Mouse (Mus musculus) layer of hippocampus, adult 11-12 months (tissue): Measurements from ENCODE around the gene Mthfd1l.
A peak's percentile ranks its signal among the peaks of the same experiment; 100 is the strongest.
"Not testable (repeated sequence)": the region's sequence is repeated elsewhere in the genome, so short reads cannot be mapped to it uniquely, and the experiment has no call there.

Source experiments
- DNase-seq: peaks from one replicate; pipeline ENCODE4 v3.0.0; 2022; ENCODE audit warnings: low spot score

The Mthfd1l gene

DNA sequence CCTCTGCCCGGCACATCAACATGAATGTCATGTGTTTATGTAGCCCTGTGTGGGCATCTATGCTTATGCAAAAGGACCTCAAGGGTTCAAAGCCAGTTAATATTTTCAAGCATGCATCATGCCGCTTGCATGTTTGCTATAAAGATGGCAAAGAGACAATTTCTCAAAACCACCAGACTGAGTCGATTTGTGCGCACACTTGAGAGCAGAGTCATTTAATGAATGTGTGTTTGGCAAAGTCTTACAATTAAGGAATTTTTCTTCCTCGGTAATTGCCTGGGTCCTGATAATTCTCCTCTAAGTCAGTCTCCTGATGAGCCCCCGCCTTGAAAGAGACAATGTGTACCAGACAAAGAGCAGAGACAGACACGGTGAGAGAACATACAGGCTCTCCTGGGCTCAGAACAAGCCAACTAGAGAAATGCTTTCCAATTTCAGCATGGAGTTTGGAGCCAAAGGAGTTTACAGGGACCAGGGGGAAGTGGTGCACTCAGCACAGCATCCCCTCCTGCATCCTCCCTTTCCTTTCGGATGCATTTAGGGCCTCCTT is 186.7 kb downstream of the Mthfd1l start:
- DNase-seq = no peak

DNA sequence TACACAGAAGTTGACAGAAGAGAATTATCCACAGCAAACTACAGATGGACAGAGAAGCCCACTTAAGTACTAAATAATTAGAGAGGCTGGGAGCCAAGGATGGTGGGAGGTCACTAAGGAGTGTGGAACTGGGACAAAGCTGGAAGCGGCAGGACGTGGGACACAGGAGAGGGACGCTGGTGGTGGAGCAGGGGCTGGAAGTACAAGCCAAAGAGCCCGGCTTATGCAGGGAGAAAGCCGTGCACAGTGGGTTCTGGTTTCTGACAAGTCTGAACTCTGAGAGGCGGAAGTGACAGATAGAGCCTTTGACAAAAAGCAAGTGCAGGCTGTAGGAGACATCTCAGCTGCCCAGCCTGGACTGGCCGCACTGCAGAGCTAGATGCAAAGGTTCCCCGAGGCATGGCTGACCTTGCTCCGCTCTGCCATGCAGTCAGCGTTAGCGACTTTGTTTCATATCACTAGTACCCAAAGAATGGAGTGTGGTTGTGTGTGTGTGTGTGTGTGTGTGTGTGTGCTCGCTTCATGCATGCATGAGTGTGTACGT is 187.4 kb downstream of the Mthfd1l start:
- DNase-seq = no peak

DNA sequence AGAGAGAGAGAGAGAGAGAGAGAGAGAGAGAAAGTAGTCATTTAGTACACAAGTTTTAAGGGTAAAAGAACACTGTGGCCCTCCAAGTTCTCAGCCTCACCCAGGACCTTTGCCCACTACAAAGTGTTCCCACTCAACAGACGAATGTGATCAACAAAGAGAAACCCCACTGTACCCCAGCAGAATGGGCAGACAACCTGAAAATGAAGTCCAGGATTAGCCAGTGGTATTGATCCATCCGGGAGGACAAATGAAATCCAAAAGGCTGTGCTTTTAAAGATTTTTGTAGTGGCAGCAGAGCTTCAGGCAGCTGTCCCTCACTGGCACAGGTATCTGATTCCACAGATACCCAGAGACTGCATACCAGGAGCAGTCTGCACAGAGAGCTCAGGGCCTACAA is 189.1 kb downstream of the Mthfd1l start:
- DNase-seq = no peak

DNA sequence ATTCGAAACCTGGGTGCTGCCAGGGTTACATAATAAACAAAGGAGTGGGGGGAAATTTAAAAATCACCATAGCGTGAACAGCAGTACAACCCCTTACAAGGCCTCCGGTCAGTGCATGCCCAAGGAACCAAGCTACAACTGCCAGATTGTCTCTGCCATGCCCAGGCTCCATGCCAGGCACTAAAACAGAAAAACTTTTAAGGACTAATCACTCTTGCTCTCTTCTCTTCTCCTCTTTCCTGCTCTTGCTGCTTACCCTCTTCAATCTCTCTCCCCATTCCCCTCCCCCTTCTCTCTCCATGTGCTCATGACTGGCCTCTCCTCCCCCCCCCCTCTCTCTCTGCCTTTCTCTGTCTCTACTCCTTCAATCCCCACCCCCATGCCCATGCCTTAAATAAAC is 190.1 kb downstream of the Mthfd1l start:
- DNase-seq = no peak

DNA sequence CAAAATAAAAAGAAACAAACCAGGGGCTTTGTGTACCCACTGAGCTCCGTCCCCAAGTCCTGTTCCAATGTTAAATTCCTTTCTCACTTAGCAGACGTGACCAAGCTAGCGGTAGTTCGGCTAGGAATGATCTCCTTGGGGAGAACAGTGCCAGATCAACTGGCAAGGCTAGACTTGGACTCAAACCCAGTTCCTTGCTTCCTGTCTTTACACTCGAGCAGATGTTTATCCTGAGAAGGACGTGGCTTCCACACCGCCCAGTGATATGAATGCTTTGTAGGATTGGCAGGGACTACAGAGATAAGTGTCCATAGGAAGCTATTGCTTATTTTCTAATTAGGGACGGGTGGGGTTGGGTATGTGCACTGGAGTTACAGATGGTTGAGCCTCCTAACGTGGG is 191.8 kb downstream of the Mthfd1l start:
- DNase-seq = no peak

DNA sequence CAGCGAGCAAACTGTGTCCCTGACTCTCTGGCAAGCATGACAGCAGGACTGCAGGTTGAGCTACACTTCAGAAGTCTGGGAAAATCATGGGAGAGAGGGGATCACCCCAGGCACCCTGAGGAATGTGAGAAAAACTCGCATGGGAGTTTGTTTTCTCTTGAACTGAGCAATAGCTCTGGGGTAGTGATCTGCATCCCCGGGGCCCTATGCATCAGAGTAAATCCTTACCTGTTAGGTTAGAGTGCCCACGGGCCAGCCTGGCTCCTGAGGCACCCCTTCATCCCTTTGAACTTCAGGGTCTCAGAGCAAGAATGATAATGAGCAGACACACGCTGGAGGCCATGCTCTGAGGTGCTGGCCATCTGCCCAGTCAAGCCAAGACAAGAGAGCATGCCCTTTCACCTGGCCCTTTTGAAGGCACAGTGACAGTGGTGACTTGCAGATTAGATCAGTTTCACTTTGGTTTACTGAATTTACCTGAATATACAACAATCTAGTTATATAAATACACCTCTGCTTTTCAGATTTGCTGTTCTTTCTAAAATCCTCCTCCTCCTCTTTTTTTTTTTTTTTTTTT is 195.4 kb downstream of the Mthfd1l start:
- DNase-seq = no peak

DNA sequence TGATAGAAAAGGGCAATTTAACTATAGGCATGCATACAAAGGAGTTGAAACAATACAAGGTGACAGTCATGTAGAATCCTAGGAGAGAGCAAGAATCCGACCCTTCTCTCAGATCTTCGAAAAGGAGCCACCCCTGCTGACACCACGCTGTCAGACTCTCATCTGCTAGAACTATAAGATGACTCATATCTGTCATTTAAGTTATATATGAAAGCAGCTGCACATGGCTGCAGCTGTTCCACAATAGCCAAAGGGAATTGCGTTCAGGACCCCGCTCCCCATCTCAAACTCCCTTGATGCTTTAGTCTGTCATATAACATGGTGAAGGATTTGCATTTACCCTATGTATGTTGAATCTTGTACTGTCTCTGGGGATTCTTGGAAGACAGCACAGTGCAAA is 201.3 kb downstream of the Mthfd1l start:
- no peak for DNase-seq

DNA sequence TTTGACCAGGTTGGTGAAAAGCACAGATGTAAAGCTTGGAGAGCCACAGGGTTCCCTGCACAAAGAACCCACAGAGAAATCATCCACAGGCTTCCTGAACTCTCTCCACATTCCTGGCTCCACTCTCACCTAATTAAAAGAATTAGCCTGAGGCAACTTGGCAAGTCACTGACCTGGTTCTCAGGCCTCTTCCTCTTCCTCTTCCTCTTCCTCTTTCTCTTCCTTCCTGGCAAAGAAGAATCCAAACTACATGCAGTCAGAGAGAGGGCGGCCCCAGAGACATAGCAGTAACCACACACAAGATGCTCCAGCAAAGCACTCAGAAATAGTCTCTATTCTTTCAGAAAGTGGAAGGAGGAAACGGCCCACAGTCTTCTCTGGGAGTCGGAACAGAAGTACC is 201.8 kb downstream of the Mthfd1l start:
- DNase-seq = no peak

DNA sequence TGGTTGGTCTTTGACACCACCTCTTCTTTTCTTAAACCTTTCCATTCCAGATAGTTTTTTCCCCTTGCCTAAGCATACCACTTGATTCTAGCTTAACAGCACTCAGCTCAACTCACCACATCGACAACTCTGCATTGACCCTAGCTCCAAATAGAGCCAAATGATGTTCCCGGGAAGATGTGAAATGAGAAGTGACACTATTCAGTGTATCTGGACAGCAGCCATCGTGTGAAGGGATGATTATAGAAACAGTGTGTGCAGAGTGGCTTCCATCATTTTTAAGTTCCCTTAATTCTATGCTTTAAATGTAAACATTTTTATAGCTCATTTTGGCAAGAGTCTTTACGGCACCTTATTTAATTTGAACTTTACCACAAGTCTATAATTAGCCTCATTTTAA is 204.4 kb downstream of the Mthfd1l start:
- DNase-seq = no peak

DNA sequence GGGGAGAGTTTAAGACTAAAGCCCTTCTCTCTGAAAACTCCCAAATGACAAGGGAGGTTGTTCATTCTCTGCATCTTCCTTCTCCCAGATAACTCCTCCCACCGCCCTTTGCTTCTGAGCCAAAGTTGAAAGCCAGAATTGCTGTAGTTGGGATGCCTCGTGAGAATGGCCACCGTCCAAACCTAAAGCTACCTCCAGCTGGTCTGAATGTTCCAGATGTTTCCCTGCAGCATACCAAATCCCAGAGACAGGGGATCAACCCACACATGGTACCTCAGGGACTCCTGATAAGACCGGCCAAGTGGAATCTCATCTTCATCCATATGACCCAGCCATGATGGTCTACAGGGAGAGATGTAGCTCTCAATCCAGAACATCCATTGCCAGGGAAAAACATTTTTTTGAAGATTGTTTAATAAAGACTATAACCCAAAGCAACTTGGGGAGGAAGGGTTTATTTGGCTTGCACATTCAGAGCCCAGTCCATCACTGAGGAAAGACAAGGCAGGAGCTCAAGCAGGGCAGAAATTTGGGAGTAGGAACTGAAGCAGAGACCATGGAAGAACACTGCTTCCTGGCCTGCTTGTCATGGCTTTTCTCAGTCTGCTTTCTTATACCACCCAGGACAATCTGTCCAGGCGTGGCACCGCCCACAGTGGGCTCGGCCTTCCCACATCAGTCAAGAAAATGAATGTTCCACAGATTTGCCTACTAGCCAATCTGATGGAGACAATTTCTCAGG is 206.3 kb downstream of the Mthfd1l start:
- no peak for DNase-seq

DNA sequence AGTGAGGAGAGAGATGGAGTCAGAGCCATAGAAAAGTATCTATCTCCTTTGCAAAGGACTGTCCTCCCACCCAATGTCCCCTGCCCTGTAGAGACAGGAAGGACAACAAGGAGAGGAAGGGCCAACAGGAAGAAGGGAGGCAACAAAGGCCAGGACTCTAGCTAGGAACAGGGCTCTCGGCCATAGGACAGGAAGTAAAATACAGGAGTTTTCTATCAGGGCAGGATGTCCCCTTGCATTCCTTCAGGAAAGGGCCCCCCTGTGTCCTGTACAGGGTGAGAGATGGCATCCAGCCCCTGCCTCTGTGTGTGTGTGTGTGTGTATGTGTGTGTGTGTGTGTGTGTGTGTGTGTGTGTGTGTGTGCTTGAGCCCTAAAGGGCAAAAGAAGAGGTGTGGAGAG is 209.0 kb downstream of the Mthfd1l start:
- no peak for DNase-seq

DNA sequence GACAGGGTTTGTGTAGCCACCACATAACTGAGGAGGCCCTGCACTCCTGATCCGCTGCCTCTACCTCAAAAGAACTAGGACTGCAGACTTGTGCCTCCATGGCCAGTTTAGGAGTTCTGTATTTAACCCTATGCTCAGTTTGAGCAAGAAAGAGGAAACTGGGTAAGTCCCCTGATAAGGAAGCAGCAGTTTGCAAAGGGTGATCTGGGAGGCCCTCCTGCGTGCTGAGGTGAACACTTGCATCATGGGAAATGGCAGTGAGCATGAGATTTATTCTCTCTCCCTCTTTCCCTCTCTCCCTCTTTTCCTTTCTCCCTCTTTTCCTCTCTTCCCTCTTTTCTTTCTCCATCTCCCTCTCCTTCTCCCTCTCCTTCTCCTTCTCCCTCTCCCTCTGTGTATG is 209.5 kb downstream of the Mthfd1l start:
- no peak for DNase-seq

DNA sequence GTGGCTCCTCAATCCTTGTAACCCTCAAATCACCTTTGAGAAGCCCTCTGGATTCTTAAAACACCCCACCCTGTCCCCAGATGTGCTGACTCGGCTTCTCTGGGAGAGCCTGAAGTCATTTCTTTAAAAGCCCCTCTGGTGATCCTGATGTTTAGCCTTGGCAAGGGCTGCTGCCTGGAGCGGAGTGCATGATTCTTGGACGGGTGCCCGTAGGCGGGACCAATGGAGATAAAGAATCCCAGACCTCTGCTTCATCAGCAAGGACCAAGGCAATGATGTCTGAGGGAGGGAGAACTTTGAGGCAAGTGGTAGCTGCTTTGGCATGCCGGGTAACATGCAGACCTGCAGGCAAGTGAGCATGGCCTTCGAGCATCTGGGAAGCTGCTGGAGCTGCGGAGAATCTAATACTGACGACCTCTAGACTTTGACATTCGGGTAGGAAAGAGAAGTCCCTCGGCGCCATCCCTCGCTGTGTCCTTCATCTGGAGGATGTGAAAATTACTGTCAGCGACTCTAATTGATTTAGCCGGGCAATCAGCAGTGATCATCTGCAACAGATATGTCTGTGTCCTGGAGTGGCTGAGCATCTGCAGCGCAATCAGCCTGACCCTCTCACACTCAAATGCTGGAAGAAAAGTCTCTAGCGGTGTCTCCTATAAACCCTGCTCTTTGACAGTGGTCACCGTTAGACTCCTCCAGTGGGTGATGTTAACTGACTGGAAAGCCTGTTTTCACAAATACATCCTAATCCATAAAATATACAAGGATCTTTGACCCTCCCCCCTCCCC is 215.9 kb downstream of the Mthfd1l start:
- DNase-seq = no peak

DNA sequence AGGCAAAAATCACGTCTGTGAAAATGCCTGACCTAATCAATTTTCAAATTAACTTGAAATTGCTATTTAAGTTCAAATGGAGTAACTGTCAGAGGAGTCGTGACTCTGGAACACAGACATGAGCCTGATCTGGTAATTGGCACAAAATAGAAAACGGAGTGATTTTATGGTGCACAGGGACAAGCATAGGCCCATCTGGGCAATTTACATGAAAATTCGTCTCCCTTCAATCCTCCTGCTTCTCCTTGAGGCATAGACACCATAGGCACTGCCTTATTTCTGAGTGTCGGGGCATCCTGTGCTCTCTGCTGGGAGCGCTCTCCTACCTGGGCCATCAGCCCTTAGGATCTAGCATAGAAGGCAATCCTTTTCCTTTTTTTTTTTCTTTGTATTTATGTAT is 216.5 kb downstream of the Mthfd1l start:
- no peak for DNase-seq

DNA sequence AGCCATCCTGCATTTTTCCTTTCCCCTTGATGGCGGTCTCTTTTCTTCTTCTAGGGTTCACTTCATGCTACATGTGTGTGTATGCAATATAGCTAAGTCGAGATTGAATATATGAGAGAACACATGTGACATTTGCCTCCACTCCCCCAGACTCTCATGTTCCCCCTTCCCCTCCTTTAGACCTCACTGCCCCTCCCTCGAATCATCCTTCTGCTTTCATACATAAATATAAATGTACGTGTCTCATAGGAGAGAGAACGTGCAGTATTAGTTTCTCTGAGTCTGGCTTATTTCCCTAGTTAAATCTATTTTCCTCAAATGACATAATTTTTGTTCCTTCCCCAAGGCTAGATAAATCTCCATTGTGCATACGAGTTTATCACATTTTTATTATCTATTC is 226.1 kb downstream of the Mthfd1l start:
- no peak for DNase-seq

DNA sequence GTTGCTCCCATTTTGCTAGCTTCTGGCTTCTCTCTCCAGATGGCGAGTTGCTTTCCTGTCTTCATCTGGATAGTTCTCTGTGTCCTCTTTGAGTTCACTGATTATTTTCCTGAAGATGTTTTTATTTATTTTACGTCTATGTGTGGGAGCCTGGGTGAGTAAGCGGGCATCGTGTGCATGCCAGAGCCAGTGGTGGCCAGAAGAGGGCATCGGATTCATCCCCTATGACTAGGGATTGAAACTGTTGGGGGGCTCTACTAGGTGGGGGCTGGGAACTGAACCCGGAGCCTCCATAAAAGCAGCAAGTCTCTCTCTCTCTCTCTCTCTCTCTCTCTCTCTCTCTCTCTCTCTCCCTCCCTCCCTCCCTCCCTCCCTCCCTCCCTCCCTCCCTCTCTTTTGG is 227.0 kb downstream of the Mthfd1l start:
- DNase-seq = no peak

DNA sequence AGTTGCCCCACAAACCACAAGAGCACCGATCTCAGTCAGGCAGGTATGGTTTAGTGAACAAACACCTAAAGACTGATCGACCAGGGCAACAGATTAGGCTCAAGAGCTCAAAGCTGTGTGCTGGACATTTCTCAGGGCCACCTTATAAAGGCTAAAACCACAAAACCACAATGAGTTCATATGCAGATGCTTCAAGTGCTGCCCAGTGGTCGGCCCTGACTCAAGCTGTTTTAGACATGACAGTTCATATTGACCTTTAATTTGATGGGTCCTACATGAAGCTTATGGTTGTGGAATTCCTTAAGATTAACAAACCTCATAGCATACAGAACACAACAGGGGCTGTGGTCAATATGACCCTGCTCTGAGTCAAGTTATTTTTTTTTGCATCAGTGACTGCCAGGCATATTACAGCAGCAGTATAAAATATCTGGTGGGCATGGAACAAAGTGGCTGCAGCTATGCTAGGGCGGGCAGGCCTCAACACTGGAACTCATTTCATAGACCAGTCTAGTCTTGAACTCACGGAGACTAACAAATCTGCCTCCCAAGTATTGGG is 227.7 kb downstream of the Mthfd1l start:
- no peak for DNase-seq

DNA sequence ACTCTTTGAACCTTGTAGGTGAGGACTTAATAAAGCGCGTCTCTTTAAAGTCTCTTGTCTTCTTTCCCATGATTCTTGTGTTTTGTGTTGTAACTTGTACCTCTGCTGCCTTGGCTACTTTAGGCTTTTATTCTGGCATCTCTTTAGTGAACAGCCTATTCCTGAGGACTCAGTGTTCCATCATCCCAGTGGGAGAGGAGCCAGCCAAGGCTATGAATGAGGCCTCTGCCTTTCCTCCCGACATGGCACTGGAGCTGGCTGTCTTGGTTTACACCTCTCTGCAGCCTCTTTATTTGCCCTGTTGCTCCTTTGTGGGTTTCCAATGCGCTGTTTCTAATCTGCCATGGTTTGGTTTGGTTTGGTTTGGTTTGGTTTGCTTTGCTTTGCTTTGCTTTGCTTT is 228.2 kb downstream of the Mthfd1l start:
- no peak for DNase-seq

DNA sequence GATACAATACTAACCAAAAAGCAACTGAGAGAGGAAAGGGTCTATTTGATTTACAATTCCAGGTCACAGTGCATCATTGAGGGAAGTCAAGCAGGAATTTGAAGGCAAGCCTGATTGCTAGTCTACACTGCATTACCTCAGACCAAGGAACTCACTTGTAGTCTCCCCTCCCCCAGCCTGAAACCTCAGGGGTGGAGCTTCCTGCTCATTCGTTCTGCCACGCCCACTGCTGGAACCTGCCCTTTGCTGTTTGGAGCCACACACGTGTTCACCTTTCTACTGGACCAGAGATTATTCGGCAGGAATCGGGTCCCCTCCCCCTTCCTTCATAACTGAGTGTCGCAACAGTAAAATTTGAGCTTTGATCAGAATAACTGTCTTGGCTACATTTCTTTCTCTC is 230.7 kb downstream of the Mthfd1l start:
- not testable (repeated sequence) for DNase-seq

DNA sequence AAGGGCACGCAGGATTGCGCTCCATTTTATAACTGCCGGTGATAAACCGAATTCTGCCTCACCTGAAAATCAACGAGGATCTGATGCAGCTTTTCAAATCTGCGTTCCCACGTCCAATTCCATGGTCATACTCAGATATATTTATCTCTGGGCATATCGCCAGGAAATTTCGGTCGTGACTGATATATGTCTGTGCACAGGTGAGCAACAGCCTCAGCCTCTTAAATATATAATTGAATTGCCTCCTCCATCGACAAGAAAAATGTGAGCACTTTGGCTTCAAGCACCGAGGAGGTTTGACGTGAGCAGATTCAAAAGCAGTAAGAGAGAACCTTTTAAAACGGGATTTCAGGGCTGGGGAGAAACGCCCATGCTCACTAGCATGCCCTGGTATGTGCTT is 236.1 kb downstream of the Mthfd1l start:
- DNase-seq = no peak

DNA sequence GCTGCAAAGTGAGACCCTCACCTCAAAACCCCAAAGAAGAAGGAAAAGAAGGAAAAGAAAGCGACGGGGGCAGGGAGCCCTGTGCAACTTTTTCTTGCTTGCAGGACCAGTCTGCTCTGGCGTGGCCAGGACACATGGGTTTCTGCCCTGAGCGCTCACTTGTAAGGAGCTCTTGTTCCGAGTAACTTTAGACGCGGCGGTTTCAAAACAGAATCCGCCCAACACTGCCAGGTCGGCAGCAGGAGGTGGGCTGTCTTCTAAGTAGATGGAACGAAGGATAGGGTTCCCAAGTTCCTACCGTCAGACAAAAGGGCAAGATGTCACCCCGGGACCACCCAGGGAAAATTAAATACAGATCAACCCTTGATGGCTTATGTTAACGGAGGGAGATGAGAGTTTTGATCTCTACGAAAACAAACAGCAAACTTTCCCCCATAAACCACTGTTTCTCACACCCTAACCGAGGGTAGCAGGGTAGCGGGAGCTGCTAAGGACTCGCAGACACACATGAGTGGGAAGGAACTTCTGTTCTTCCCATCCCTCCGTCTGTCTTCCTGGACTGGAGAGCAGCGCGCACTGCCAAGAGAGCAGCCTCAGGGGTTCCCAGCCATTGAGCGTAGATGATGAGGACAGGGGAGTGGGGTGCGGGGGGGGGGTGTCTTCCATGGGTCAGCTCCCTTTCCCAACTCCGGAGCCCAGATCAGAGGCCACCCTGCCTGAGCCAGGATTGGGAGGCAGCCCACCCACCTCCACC is 237.6 kb downstream of the Mthfd1l start:
- DNase-seq = peak; percentile 49

DNA sequence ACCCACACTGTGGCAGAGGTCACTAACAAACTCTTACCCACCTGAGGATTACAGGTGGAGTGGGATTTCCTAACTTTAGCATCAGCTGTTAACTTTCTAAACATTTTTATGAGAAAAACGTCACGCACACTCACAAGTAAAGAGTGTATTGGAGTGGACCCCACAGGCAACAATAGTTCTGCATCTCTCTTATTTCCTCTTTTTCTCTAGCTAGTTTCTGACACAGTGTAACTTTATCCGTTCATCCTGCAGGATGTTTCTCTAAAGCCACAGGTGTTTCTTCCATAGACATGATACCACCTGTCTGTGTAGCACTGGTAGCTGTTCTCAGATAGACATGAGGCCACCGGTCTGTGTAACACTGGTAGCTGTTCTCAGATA is 238.1 kb downstream of the Mthfd1l start:
- DNase-seq = no peak
